Mouse (Mus musculus) lung, adult 2 months (tissue): ENCODE results near the gene Rbbp5.

ENCODE experiments used
- CTCF ChIP-seq: fragments of 200-500 bp; IDR thresholded peaks from 2 replicates; pipeline ENCODE4 v1.5.1; 2011; ENCODE audit warnings: mild to moderate bottlenecking, low read length, control low read depth; ENCODE audit not compliant: insufficient read depth
- POLR2A ChIP-seq: fragments of 200-500 bp; IDR thresholded peaks from 2 replicates; pipeline ENCODE4 v1.6.1; 2011; ENCODE audit warnings: low read depth, mild to moderate bottlenecking, control low read depth, low read length, borderline replicate concordance; ENCODE audit errors: extremely low read depth

DNA sequence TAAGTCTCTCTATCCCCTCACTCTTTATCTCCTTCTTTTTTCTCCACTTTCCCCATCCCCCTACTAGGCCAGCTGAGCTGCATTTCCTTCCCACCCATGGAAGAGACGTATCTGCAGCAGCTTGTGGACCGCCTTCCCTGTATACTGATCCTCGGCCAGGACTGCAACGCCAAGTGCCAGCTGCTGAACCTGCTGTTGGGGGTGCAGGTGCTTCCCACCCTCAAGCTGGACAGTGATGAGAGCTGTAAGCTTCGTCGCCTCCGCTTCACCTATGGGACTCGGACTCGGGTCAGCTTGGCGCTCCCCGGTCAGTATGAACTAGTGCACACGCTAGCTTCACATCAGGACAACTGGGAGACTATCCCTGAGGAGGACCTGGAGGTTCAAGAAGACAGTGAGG is 43.1 kb upstream of the Rbbp5 start:
- TF ChIP-seq POLR2A (no peak), CTCF (no peak)
